Mouse (Mus musculus) CH12F3 (cell line): ENCODE results near the gene Susd6.
"Not testable (repeated sequence)": the region's sequence is repeated elsewhere in the genome, so short reads cannot be mapped to it uniquely, and the experiment has no call there.

ENCODE experiments used
- in situ Hi-C: fragments of 300-500 bp; cut with MboI; formaldehyde crosslinking; loops from 2 replicates; pipeline ENCODE4 v1.14.3; 2020; ENCODE audit warnings: low sequenced_read_pairs

Gene Susd6

GRCm38 (mm10) chr12:80785005-80785404, 5.3 kb upstream of the Susd6 start:
- in situ Hi-C loops, result no loop called here

GRCm38 (mm10) chr12:80785597-80785996, 4.7 kb upstream of the Susd6 start:
- in situ Hi-C loops, result no loop called here

GRCm38 (mm10) chr12:80786591-80786990, 3.7 kb upstream of the Susd6 start:
- in situ Hi-C loops, result no loop called here

GRCm38 (mm10) chr12:80787604-80788003, 2.7 kb upstream of the Susd6 start:
- in situ Hi-C loops, result no loop called here

- in situ Hi-C loops, result no loop called here
Measured at GRCm38 (mm10) chr12:80788188-80788587, 2.1 kb upstream of the Susd6 start.

GRCm38 (mm10) chr12:80789276-80789675, 1.0 kb upstream of the Susd6 start:
- in situ Hi-C loops, result not testable (repeated sequence)

GRCm38 (mm10) chr12:80790700-80791570, 625 bp downstream of the Susd6 start:
- in situ Hi-C loops, result no loop called here

GRCm38 (mm10) chr12:80791571-80792444, 1.5 kb downstream of the Susd6 start:
- in situ Hi-C loops, result no loop called here

GRCm38 (mm10) chr12:80792867-80793266, 2.6 kb downstream of the Susd6 start:
- in situ Hi-C loops, result no loop called here

- in situ Hi-C loops, result no loop called here
Measured at GRCm38 (mm10) chr12:80793535-80793934, 3.2 kb downstream of the Susd6 start.

- in situ Hi-C loops, result no loop called here
Measured at GRCm38 (mm10) chr12:80794522-80794921, 4.2 kb downstream of the Susd6 start.

GRCm38 (mm10) chr12:80794935-80795785, 4.8 kb downstream of the Susd6 start:
- in situ Hi-C loops, result no loop called here

- in situ Hi-C loops, result no loop called here
Measured at GRCm38 (mm10) chr12:80798271-80798670, 8.0 kb downstream of the Susd6 start.

- in situ Hi-C loops, result no loop called here
Measured at GRCm38 (mm10) chr12:80800156-80800555, 9.8 kb downstream of the Susd6 start.

- in situ Hi-C loops, result no loop called here
Measured at GRCm38 (mm10) chr12:80801443-80801842, 11.1 kb downstream of the Susd6 start.

- in situ Hi-C loops, result no loop called here
Measured at GRCm38 (mm10) chr12:80803924-80804323, 13.6 kb downstream of the Susd6 start.

GRCm38 (mm10) chr12:80804861-80805428, 14.6 kb downstream of the Susd6 start:
- in situ Hi-C loops, result no loop called here

GRCm38 (mm10) chr12:80807451-80808085, 17.3 kb downstream of the Susd6 start:
- in situ Hi-C loops, result no loop called here

- in situ Hi-C loops, result no loop called here
Measured at GRCm38 (mm10) chr12:80810005-80810404, 19.7 kb downstream of the Susd6 start.
